Mouse (Mus musculus) testis, adult 2 months (tissue): ENCODE data around the gene A730009L09Rik. TPM values are rescaled to one million over a fixed set of nuclear protein-coding genes. Genes with fewer than 3 reads are reported as not detected.

ENCODE experiments used
- H3K27ac ChIP-seq: fragments of 200-500 bp; 2 replicates; pipeline ENCODE4 v1.5.1; 2012; ENCODE audit warnings: low read depth, low read length; ENCODE audit not compliant: control insufficient read depth, insufficient read depth
- H3K27me3 ChIP-seq: fragments of 200-500 bp; 2 replicates; pipeline ENCODE4 v1.6.1; 2012; ENCODE audit warnings: mild to moderate bottlenecking, low read length, moderate library complexity; ENCODE audit not compliant: control insufficient read depth, insufficient read depth
- H3K36me3 ChIP-seq: fragments of 200-500 bp; 2 replicates; pipeline ENCODE4 v1.6.1; 2012; ENCODE audit warnings: mild to moderate bottlenecking, low read length; ENCODE audit not compliant: control insufficient read depth, insufficient read depth
- H3K4me1 ChIP-seq: fragments of 200-500 bp; 2 replicates; pipeline ENCODE4 v1.6.1; 2012; ENCODE audit warnings: low read length; ENCODE audit not compliant: control insufficient read depth, insufficient read depth
- H3K4me3 ChIP-seq: fragments of 200-500 bp; 2 replicates; pipeline ENCODE4 v1.5.1; 2012; ENCODE audit warnings: low read depth, mild to moderate bottlenecking, low read length, moderate library complexity, mixed read lengths; ENCODE audit not compliant: control insufficient read depth
- CTCF ChIP-seq: fragments of 200-500 bp; IDR thresholded peaks from 2 replicates; pipeline ENCODE4 v1.5.1; 2012; ENCODE audit warnings: low read depth, mild to moderate bottlenecking, inconsistent platforms, low read length, moderate library complexity; ENCODE audit not compliant: control insufficient read depth, insufficient read depth, insufficient replicate concordance
- POLR2A ChIP-seq: fragments of 200-500 bp; IDR thresholded peaks from 2 replicates; pipeline ENCODE4 v1.6.1; 2012; ENCODE audit warnings: low read depth, mild to moderate bottlenecking, inconsistent platforms, low read length, moderate library complexity; ENCODE audit not compliant: control insufficient read depth
- polyA plus RNA-seq: library from polyadenylated mRNA; depleted of rRNA; stranded (reverse); fragments of >200 nt; gene quantifications from 2 replicates; pipeline ENCODE4 v1.2.3, GENCODE M21; 2012

Gene A730009L09Rik
- polyA plus RNA-seq, 1 experiment: 0.09 TPM

DNA sequence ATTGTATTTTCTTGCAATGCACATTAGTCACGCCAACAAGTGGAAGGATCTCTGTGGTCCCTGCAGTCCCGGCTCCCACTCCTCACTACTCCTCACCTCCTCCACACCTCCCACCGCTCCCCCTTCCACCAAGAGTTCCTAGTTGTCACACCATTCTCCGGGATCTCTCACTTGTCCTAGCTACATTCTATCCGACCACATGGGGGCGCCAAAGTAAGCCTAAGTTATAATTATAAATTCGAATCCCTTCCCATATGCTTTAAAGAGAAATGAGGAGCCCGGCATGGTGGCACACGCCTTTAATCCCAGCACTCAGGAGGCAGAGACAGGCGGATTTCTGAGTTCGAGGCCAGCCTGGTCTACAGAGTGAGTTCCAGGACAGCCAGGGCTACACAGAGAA is 12.5 kb downstream of the A730009L09Rik start:
- Histone ChIP-seq H3K4me3 (no peak overlapping the region), H3K36me3 (no peaks in the 10 kb centered on the region), H3K27me3 (no peaks in the 10 kb centered on the region), H3K4me1 (no peaks in the 10 kb centered on the region), H3K27ac (no peak overlapping the region)
- TF ChIP-seq CTCF (0 out of 2 replicates have a peak, but pooled peaks have one; percentile 2), POLR2A (no peak)

DNA sequence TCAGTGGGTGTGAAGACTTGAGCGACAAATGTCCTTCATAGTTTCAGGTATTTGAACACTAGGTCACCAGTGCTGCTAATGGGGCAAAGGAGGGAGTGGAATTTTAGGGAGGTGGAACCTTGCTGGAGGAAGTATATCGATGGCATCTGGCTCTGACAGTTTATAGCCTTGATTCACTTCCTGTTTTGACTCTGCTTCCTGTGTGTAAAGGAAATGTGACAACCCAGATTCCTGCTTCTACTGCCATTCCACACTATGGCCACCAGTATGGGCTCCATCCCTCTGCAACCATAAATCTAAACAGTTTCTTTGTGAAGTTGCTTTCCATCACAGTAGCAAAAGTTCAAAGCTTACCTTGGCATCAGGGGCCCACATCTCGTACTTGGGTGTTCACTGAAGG is 17.9 kb downstream of the A730009L09Rik start:
- H3K27ac ChIP-seq: no peak overlapping the region
- TF ChIP-seq CTCF (no peak), POLR2A (no peak)
- no peak overlapping the region for H3K4me3 ChIP-seq
- no peaks in the 10 kb centered on the region for H3K36me3 ChIP-seq
- no peaks in the 10 kb centered on the region for H3K27me3 ChIP-seq
- H3K4me1 ChIP-seq: no peaks in the 10 kb centered on the region

DNA sequence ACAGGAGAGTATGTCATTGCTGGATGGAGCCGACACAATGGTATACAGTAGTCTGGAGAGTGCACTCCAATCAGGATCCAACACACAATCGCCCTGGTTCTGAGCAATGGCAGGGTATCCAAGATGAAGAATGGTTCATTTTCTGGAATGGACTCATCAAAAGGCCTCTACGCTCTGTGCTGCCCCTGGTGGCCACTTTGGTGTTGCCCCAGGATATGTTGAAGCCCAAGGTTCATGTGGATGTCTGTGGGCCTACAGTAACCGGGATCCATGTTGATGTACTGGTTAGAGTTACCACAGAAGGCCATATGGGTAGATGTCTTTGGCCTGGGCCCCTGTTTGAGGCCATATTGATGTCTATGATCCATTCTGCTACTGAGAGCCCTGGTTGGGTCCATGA is 31.1 kb downstream of the A730009L09Rik start:
- no peak overlapping the region for H3K4me3 ChIP-seq
- no peak for TF ChIP-seq POLR2A
- peak; percentile 33; the same call in 1 of the 2 replicates for TF ChIP-seq CTCF
- H3K27me3 ChIP-seq: no peaks in the 10 kb centered on the region
- H3K27ac ChIP-seq: no peak overlapping the region
- no peaks in the 10 kb centered on the region for H3K36me3 ChIP-seq
- H3K4me1 ChIP-seq: peaks cover 3% of the 10 kb centered on the region; the same call in 1 of the 2 replicates

DNA sequence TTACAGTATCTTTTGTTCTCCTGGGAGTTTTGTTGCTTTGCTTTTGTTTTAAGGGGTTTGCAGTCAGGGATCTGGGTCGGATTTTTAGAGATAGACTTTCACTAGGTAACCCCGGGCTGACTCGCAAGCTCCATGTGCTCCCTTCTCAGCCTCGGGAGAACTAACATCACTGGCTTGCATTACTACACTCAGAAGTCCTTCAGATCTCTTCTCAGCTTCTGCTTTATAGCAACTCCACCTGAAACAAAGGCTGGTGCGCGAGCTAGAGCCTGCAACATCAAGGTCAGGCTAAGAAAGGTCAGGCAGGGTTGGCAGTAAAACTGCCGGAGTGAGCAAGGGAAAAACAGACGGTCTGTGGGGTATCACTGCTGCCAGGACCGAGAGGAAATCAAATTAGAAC is 34.2 kb downstream of the A730009L09Rik start:
- Histone ChIP-seq H3K4me3 (no peak overlapping the region), H3K36me3 (no peaks in the 10 kb centered on the region), H3K4me1 (peaks cover 3% of the 10 kb centered on the region; the same call in 1 of the 2 replicates), H3K27me3 (no peaks in the 10 kb centered on the region), H3K27ac (no peak overlapping the region)
- no peak for TF ChIP-seq CTCF
- TF ChIP-seq POLR2A: no peak

DNA sequence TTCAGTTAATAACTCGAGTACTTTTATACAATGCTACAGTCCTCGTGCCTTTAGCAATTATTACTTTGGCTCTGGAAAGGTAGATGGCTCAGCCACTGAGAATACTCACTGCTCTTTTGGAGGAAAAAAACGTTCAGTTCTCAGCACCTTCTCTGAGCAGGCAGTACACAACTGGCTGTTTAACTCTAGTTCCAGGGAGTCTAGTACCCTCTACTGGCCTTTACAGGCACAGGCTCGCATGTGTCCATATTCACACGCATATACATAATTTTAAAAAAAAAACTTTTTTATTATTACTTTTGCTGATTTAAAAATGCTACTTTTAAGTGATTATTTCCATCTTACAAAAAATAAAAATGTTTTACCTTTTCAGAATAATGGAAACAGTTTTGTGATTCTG is 35.5 kb downstream of the A730009L09Rik start:
- no peaks in the 10 kb centered on the region for H3K36me3 ChIP-seq
- H3K4me3 ChIP-seq: no peak overlapping the region
- TF ChIP-seq CTCF: no peak
- TF ChIP-seq POLR2A: no peak
- peaks cover 3% of the 10 kb centered on the region; the same call in 1 of the 2 replicates for H3K4me1 ChIP-seq
- no peak overlapping the region for H3K27ac ChIP-seq
- H3K27me3 ChIP-seq: no peaks in the 10 kb centered on the region

DNA sequence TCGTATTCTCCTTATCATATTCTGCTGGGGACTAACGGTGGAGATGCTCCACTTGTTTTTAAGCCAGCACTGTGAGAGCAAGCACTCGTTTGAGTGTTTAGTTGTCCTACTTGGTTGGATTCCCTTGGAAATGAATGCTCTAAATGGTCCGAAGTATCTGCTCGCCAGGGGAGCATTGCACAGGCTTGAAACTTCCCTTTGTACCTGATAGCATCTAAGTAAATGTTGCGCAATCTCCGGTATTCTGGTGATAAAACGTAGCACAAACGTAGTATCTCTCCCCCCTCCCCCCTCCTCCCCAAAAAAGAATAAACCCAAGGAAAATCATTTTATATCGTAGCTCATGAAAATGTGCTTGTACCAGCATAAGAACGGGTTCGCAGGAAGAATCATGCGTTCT is 39.1 kb downstream of the A730009L09Rik start:
- H3K36me3 ChIP-seq: no peaks in the 10 kb centered on the region
- no peaks in the 10 kb centered on the region; the same call in 1 of the 2 replicates for H3K27me3 ChIP-seq
- no peaks in the 10 kb centered on the region for H3K4me1 ChIP-seq
- no peak overlapping the region for H3K27ac ChIP-seq
- TF ChIP-seq POLR2A (no peak), CTCF (no peak)
- H3K4me3 ChIP-seq: no peak overlapping the region

DNA sequence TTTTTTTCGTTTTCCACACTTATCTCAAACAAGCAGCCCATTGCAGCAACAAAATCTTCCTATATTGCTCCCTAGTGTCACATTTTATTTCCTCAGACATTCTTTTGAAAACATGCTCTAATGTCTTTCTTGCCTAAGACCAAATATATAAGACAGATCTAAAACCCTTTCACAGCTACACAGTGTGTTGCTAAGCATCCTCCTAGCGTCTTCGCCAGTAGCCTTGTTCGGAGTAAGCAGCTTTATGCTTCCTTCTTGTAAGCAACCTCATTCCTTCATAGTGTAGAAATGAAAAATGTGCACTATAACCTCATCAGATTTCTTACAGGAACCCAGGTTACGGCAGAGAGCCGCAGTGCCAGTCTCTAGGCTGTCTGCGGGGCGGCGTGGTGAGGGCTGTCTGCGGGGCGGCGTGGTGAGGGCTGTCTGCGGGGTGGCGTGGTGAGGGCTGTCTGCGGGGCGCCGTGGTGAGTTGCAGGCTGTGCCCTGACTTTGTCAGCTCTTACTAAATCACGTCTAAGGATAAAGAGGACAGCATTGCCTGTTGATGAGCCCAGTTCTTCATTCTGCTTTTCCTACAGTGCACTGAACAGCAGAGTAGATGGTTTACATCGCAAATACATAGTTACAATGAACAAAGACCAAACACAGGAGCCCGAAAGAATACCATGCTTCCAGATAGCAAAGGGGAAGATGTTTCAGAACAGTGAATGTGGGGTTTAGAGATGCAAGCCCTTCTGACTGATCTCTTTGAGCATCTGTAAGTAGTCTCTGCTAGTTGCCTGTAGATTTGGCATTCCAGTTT is 43.4 kb downstream of the A730009L09Rik start:
- no peaks in the 10 kb centered on the region for H3K36me3 ChIP-seq
- no peaks in the 10 kb centered on the region; the same call in 1 of the 2 replicates for H3K27me3 ChIP-seq
- no peak overlapping the region for H3K27ac ChIP-seq
- no peak for TF ChIP-seq POLR2A
- no peak for TF ChIP-seq CTCF
- no peak overlapping the region for H3K4me3 ChIP-seq
- H3K4me1 ChIP-seq: no peaks in the 10 kb centered on the region
